Mouse (Mus musculus): ENCODE measurements around the gene Gm21083. TPM values are rescaled to one million over a fixed set of nuclear protein-coding genes. Genes with fewer than 3 reads are reported as not detected.
A peak's percentile ranks its signal among the peaks of the same experiment; 100 is the strongest.
"Not testable (repeated sequence)": the region's sequence is repeated elsewhere in the genome, so short reads cannot be mapped to it uniquely, and the experiment has no call there.

The Gm21083 gene
- not detected in 2 replicates for polyA plus RNA-seq (2014; fragmentation: Nextera tagmentation; extraction: Ambion mirVana)

DNA sequence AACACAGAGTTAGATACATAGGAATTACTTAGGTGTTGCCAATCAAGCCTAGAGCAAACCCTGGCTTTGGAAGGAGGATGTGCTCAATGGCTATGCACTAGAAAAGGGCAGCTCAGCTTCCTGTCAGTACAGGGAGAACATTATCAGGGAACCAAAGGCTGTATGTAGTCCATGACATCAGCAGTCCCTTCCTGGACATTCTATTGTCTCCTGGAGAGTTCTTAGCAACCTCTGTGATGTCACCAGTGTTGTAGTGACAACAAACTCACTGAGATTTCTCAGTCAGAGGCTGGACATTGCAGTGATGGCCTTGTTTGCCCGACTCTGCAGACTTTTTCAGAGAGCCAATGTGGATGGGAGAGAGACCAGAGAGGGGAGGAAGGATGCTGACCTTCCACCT is at the start of gene Gm21083:
Gene Gm21083, plus strand, starts transcription at position 301 of the 400 bp plus-strand sequence.
- ATAC-seq (ENCODE audit: low FRiP score); H3K36me3 ChIP-seq (ENCODE audit: control insufficient read depth, insufficient read depth, low read length); H3K9me3 ChIP-seq (ENCODE audit: control insufficient read depth, low read length); H3K9ac ChIP-seq (ENCODE audit: low read length); H3K27ac ChIP-seq (ENCODE audit: low read depth, low read length); H3K4me1 ChIP-seq (ENCODE audit: control insufficient read depth, insufficient read depth, low read length); H3K4me3 ChIP-seq (ENCODE audit: low read depth, low read length); DNase-seq (ENCODE audit: low spot score, missing footprints); H3K27me3 ChIP-seq (ENCODE audit: control insufficient read depth, insufficient read depth, low read length); H3K4me2 ChIP-seq: not testable (repeated sequence)
- no CpG with 5 or more reads among the region's 1 CpGs for WGBS

DNA sequence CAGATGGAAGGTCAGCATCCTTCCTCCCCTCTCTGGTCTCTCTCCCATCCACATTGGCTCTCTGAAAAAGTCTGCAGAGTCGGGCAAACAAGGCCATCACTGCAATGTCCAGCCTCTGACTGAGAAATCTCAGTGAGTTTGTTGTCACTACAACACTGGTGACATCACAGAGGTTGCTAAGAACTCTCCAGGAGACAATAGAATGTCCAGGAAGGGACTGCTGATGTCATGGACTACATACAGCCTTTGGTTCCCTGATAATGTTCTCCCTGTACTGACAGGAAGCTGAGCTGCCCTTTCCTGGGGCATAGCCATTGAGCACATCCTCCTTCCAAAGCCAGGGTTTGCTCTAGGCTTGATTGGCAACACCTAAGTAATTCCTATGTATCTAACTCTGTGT is 48.0 kb upstream of the Gm21083 start, which contains the start of gene Gm21190:
Gene Gm21190, minus strand, starts transcription at position 101 of the 400 bp plus-strand sequence.
- no CpG with 5 or more reads among the region's 1 CpGs for WGBS
- not testable (repeated sequence) for H3K9ac ChIP-seq (ENCODE audit: low read length); H3K27me3 ChIP-seq (ENCODE audit: control insufficient read depth, insufficient read depth, low read length); DNase-seq (ENCODE audit: low spot score, missing footprints); H3K4me2 ChIP-seq; H3K4me1 ChIP-seq (ENCODE audit: control insufficient read depth, insufficient read depth, low read length); H3K27ac ChIP-seq (ENCODE audit: low read depth, low read length); ATAC-seq (ENCODE audit: low FRiP score); H3K4me3 ChIP-seq (ENCODE audit: low read depth, low read length); H3K36me3 ChIP-seq (ENCODE audit: control insufficient read depth, insufficient read depth, low read length)
- H3K9me3 ChIP-seq (ENCODE audit: control insufficient read depth, low read length), result peaks cover 11% of the 10 kb centered on the region

DNA sequence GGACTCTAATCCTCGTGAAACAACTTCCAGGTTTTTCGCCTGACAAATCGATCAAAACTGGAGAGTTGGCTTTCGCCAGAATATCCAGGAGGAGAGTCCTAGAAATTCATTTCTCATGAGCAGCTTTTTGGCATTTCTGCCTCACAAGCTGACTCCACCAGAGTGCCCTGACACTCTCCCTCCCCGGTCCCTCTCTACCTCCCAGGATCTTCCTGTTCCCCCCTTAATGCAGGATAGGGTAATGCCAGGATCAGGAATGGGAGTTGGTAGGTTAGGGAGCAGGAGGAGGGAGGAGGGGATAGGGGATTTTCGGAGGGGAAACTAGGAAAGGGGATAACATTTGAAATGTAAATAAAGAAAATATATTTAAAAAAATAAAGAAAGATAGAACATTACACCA is 28.5 kb upstream of the Gm21083 start:
- 81% methylated on average over 6 of the region's 6 CpGs for WGBS
- not testable (repeated sequence) for H3K4me1 ChIP-seq (ENCODE audit: control insufficient read depth, insufficient read depth, low read length); H3K4me2 ChIP-seq; ATAC-seq (ENCODE audit: low FRiP score); H3K9ac ChIP-seq (ENCODE audit: low read length); H3K36me3 ChIP-seq (ENCODE audit: control insufficient read depth, insufficient read depth, low read length); H3K27ac ChIP-seq (ENCODE audit: low read depth, low read length); H3K9me3 ChIP-seq (ENCODE audit: control insufficient read depth, low read length); H3K4me3 ChIP-seq (ENCODE audit: low read depth, low read length); H3K27me3 ChIP-seq (ENCODE audit: control insufficient read depth, insufficient read depth, low read length); DNase-seq (ENCODE audit: low spot score, missing footprints)

DNA sequence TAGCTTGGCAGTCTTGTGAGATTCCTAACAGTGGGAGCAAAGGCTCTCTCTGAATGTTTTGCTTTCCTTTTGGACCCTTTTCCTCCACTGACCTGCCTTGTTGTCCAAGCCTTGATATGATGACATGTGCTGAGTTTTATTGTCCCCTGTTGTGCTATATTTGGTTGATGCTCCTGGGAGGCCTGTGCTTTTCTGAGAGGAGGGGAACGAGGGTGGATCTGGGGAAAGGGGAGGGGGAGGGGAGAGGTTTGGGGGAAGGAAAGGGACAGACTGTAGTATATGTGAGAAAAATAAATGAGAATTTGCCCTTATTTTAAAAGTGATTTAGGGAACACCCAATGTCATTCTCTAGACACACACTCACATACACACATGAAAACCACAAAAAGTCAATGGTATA is 28.0 kb upstream of the Gm21083 start:
- H3K4me2 ChIP-seq; H3K9ac ChIP-seq (ENCODE audit: low read length); H3K4me1 ChIP-seq (ENCODE audit: control insufficient read depth, insufficient read depth, low read length); H3K27ac ChIP-seq (ENCODE audit: low read depth, low read length); H3K9me3 ChIP-seq (ENCODE audit: control insufficient read depth, low read length); H3K27me3 ChIP-seq (ENCODE audit: control insufficient read depth, insufficient read depth, low read length); ATAC-seq (ENCODE audit: low FRiP score); H3K36me3 ChIP-seq (ENCODE audit: control insufficient read depth, insufficient read depth, low read length); H3K4me3 ChIP-seq (ENCODE audit: low read depth, low read length): not testable (repeated sequence)
- DNase-seq (ENCODE audit: low spot score, missing footprints), result peak; percentile 67
- WGBS, result 48% methylated on average over 1 of the region's 1 CpGs

DNA sequence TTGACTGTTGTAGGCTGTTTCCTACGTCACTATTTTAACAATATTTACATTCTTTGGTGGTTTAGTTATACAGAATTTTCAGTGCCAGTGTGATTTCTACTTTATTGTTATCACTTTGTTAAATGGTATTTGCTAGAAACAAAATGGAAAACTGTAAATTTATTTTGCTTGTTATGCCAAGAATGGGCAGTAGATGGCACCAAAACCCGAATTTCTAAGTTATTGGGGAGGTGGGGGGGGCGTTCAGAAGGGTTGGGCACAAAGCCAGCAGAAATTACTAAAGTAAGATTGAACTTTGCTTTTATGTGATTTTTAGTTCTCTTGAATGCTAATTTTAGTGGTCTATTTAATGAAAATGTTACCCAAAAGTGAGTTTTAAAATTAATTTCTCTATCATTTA is 27.5 kb upstream of the Gm21083 start:
- DNase-seq (ENCODE audit: low spot score, missing footprints), result peak; percentile 89
- ATAC-seq (ENCODE audit: low FRiP score); H3K9ac ChIP-seq (ENCODE audit: low read length); H3K27me3 ChIP-seq (ENCODE audit: control insufficient read depth, insufficient read depth, low read length); H3K36me3 ChIP-seq (ENCODE audit: control insufficient read depth, insufficient read depth, low read length); H3K9me3 ChIP-seq (ENCODE audit: control insufficient read depth, low read length); H3K4me1 ChIP-seq (ENCODE audit: control insufficient read depth, insufficient read depth, low read length); H3K4me2 ChIP-seq; H3K4me3 ChIP-seq (ENCODE audit: low read depth, low read length); H3K27ac ChIP-seq (ENCODE audit: low read depth, low read length): not testable (repeated sequence)
- 17% methylated on average over 3 of the region's 3 CpGs for WGBS

DNA sequence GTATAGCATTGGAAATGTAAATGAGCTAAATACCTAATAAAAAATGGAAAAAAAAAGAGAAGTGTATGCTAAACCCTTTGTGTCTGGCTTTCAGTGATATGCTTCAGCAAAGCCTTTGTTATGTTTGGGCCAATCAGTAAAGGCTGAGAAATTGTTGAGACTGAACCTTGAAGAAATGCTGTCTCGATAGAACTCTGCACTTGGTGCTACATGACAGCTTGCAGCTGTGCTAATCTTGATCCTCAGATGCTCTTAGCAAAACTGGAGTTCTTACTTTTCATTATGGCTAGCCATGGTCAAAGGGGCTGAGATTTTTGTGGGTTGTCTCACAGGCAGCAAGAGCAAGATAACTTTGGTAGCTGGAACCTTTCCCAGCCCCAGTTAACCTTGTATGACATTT is 18.5 kb upstream of the Gm21083 start:
- H3K9me3 ChIP-seq (ENCODE audit: control insufficient read depth, low read length); H3K27me3 ChIP-seq (ENCODE audit: control insufficient read depth, insufficient read depth, low read length); H3K4me1 ChIP-seq (ENCODE audit: control insufficient read depth, insufficient read depth, low read length); H3K27ac ChIP-seq (ENCODE audit: low read depth, low read length); H3K4me2 ChIP-seq; H3K9ac ChIP-seq (ENCODE audit: low read length); ATAC-seq (ENCODE audit: low FRiP score); H3K4me3 ChIP-seq (ENCODE audit: low read depth, low read length); DNase-seq (ENCODE audit: low spot score, missing footprints); H3K36me3 ChIP-seq (ENCODE audit: control insufficient read depth, insufficient read depth, low read length): not testable (repeated sequence)
- 64% methylated on average over 1 of the region's 1 CpGs for WGBS

DNA sequence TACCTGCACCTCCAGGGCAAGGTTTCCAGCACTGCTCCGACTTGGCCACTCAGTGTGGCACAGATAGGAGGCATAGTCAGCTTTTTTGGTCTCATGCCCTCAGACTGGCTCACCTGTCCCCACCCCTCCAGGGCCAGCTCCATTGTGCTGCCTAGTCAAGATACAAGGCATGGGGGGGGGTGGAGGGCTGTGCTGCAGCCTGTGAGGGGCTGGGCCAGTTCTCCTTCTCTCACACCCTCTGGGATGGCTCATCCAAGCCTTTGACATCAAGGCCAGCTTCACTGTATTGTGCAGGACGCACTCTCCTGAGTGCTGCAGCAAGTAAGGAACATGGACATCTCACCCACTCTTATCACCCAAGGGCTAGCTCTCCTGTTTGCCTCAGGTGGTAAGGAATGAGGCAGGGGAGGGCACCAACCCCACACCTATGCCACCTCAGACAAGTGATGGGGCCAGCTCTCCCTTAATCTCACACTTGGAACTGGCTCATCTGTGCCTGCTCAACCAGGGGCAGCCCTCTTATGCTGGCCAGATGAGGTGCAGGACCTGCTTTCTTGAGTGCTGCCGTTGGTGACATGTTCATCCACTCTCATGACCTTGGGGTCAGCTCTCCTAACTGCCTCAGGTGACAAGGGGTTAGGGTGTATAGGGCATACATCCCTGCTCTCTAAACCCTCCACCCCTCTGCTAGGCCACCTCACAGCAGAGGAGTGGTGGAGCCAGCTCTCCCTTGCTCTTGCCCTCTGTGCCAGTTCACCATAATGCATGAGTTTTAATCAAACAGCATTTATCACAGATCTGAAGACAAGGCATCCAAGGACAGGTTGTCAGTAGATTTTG is 15.5 kb upstream of the Gm21083 start:
- WGBS, result 86% methylated on average over 3 of the region's 3 CpGs
- H3K4me3 ChIP-seq (ENCODE audit: low read depth, low read length); H3K9ac ChIP-seq (ENCODE audit: low read length); H3K27me3 ChIP-seq (ENCODE audit: control insufficient read depth, insufficient read depth, low read length); H3K27ac ChIP-seq (ENCODE audit: low read depth, low read length); H3K36me3 ChIP-seq (ENCODE audit: control insufficient read depth, insufficient read depth, low read length); H3K9me3 ChIP-seq (ENCODE audit: control insufficient read depth, low read length); H3K4me1 ChIP-seq (ENCODE audit: control insufficient read depth, insufficient read depth, low read length); H3K4me2 ChIP-seq: not testable (repeated sequence)
- DNase-seq (ENCODE audit: low spot score, missing footprints) (peak; percentile 75), ATAC-seq (ENCODE audit: low FRiP score) (peak; percentile 40; the same call in 1 of the 2 replicates)

DNA sequence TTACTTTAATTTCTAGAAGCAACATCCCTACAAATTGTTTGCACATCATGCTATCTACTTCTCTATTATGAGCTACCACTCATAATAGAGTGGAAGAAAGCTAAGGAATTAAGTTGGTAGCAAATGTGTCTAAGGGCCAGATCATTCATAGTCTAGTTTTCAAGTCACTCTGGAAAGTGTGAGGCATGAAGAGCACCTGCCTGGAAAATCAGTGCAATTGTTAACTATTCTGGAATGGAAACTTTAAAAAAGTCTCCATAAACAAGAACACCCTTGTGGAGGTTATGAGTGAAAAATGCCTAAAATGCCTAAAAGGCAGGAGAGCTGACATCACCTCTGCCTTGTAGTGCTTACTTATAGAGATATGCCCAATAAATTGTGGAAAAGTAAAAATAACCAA is 3.4 kb upstream of the Gm21083 start:
- not testable (repeated sequence) for H3K9ac ChIP-seq (ENCODE audit: low read length)

DNA sequence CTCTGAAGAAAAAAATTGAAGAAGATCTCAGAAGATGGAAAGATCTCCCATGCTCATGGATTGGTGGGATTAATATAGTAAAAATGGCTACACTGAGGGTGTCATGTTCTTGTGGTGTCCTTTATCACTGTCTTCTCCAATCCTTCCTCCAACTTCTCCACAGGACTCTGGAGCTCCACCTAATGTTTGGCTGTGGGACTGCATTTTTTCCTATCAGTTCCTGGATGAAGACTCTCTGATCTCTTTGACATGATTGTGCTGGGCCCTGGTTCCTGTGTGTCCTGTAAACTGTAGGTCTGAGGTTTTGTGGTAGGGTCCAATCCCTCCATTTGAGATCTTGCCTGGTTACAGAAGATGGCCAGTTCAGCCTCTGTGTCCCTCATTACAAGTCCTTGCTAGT is 9.2 kb downstream of the Gm21083 start:
- H3K4me2 ChIP-seq; ATAC-seq (ENCODE audit: low FRiP score); H3K27ac ChIP-seq (ENCODE audit: low read depth, low read length); H3K4me3 ChIP-seq (ENCODE audit: low read depth, low read length); H3K9ac ChIP-seq (ENCODE audit: low read length); H3K27me3 ChIP-seq (ENCODE audit: control insufficient read depth, insufficient read depth, low read length); DNase-seq (ENCODE audit: low spot score, missing footprints); H3K36me3 ChIP-seq (ENCODE audit: control insufficient read depth, insufficient read depth, low read length); H3K9me3 ChIP-seq (ENCODE audit: control insufficient read depth, low read length); H3K4me1 ChIP-seq (ENCODE audit: control insufficient read depth, insufficient read depth, low read length): not testable (repeated sequence)

More for the DNA sequence above, 3.4 kb upstream of the Gm21083 start:
- H3K27me3 ChIP-seq (ENCODE audit: control insufficient read depth, insufficient read depth, low read length); H3K4me2 ChIP-seq; ATAC-seq (ENCODE audit: low FRiP score); DNase-seq (ENCODE audit: low spot score, missing footprints); H3K4me1 ChIP-seq (ENCODE audit: control insufficient read depth, insufficient read depth, low read length); H3K27ac ChIP-seq (ENCODE audit: low read depth, low read length); H3K4me3 ChIP-seq (ENCODE audit: low read depth, low read length); H3K9me3 ChIP-seq (ENCODE audit: control insufficient read depth, low read length); H3K36me3 ChIP-seq (ENCODE audit: control insufficient read depth, insufficient read depth, low read length): not testable (repeated sequence)

Measured in midbrain, embryonic 11.5 days (tissue).